Mouse (Mus musculus): ENCODE data around the gene Neurl1a. TPM values are rescaled to one million over a fixed set of nuclear protein-coding genes. Genes with fewer than 3 reads are reported as not detected.

The Neurl1a gene
- polyA plus RNA-seq, 1 experiment from 2014 or later, result 5.5 TPM

DNA sequence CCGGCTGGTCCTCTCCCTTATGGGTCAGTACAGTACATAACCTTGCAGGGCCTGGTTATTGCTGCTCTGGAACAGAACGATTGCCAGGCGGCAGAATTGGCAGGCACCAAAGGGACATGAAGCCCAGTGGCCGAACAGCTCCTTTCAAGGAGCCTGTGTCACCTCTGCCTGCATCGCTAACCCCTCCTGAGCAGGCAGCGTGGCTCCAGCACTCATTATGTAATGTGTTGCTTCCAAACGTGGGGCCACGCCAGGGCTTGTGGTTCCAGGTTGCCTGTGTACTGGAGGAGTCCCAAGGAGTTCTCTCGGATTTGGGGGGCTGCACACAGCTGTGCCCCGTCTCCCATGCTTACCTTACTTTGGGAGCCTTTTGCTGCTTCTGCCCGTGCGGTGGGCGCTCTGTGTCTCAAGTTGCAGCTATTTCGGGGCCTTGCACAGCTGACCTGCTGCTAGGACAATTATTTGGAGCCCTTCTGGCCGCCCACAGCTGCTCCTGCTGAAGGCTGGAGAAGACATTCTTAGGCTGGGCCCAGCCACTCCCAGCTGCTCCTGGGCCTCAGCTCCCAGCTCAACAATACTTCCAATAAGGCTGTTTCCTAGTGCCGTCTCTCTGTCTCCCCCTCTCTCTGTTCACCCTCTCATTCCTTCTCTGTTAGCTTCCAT is 70.4 kb downstream of the Neurl1a start:
- Histone ChIP-seq H3K9me3 (ENCODE audit: low read length) (no peaks in the 10 kb centered on the region), H3K9ac (replicated peaks; ENCODE audit: low read length) (no peak overlapping the region), H3K4me3 (ENCODE audit: low read length) (no peak overlapping the region), H3K27ac (ENCODE audit: low read length) (no peak overlapping the region), H3K4me2 (replicated peaks; ENCODE audit: low read depth, low read length) (no peak overlapping the region), H3K36me3 (ENCODE audit: insufficient read depth, low read length) (no peaks in the 10 kb centered on the region), H3K27me3 (ENCODE audit: insufficient read depth, low read length) (peaks cover 21% of the 10 kb centered on the region), H3K4me1 (ENCODE audit: insufficient read depth, low read length) (peaks cover 28% of the 10 kb centered on the region)
- 0 out of 2 replicates have a peak, but pooled peaks have one; percentile 11 for ATAC-seq (ENCODE audit: low FRiP score, low TSS enrichment)
- 43% methylated on average over 16 of the region's 16 CpGs for WGBS

DNA sequence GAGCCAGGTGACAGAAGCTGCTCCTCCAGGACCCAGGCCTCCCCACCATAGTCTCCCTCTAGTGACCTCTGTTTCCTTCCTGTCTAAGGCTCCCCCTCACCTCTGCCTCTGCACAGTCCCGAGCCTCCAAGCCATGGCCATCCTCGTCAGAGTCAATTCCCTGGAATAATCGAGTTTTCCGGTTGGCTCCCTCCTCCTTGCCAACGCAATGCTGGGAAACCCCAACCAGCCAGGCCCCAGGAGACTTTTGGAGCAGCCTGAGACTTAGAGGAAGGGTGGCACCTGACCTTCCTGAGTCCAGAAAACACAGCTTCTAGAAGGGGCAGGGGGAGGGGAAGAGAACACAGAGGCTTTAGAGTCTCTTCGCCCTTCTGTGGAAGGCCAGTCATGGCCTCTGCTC is 72.3 kb downstream of the Neurl1a start:
- H3K4me2 ChIP-seq (replicated peaks; ENCODE audit: low read depth, low read length), result no peak overlapping the region
- H3K4me1 ChIP-seq (ENCODE audit: insufficient read depth, low read length), result peaks cover 28% of the 10 kb centered on the region
- H3K27me3 ChIP-seq (ENCODE audit: insufficient read depth, low read length), result peaks cover 25% of the 10 kb centered on the region
- no peaks in the 10 kb centered on the region for H3K36me3 ChIP-seq (ENCODE audit: insufficient read depth, low read length)
- no peak overlapping the region for H3K27ac ChIP-seq (ENCODE audit: low read length)
- no peak overlapping the region for H3K4me3 ChIP-seq (ENCODE audit: low read length)
- no peak for ATAC-seq (ENCODE audit: low FRiP score, low TSS enrichment)
- no peaks in the 10 kb centered on the region for H3K9me3 ChIP-seq (ENCODE audit: low read length)
- WGBS, result 69% methylated on average over 6 of the region's 6 CpGs
- no peak overlapping the region for H3K9ac ChIP-seq (replicated peaks; ENCODE audit: low read length)

DNA sequence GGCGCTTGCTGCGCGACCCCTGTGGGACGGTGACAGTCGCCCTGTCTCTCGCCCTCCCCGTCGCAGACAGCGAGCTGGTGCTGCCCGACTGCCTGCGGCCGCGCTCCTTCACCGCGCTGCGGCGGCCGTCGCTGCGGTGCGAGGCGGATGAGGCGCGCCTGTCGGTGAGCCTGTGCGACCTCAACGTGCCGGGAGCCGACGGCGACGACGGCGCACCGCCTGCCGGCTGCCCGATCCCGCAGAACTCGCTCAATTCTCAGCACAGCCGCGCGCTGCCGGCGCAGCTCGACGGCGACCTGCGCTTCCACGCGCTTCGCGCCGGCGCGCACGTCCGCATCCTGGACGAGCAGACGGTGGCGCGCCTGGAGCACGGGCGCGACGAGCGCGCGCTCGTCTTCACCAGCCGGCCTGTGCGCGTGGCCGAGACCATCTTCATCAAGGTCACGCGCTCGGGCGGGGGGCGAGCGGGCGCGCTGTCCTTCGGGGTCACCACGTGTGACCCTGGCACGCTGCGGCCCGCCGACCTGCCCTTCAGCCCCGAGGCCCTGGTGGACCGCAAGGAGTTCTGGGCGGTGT is 74.5 kb downstream of the Neurl1a start:
- Histone ChIP-seq H3K9ac (replicated peaks; ENCODE audit: low read length) (no peak overlapping the region; the same call in 1 of the 2 replicates), H3K4me1 (ENCODE audit: insufficient read depth, low read length) (peaks cover 17% of the 10 kb centered on the region), H3K27ac (ENCODE audit: low read length) (no peak overlapping the region), H3K27me3 (ENCODE audit: insufficient read depth, low read length) (peaks cover 25% of the 10 kb centered on the region), H3K9me3 (ENCODE audit: low read length) (no peaks in the 10 kb centered on the region), H3K4me2 (replicated peaks; ENCODE audit: low read depth, low read length) (peak overlapping the region; percentile 63), H3K36me3 (ENCODE audit: insufficient read depth, low read length) (no peaks in the 10 kb centered on the region), H3K4me3 (ENCODE audit: low read length) (peak overlapping the region; percentile 45)
- WGBS, result 1% methylated on average over 90 of the region's 90 CpGs
- ATAC-seq (ENCODE audit: low FRiP score, low TSS enrichment), result no peak

DNA sequence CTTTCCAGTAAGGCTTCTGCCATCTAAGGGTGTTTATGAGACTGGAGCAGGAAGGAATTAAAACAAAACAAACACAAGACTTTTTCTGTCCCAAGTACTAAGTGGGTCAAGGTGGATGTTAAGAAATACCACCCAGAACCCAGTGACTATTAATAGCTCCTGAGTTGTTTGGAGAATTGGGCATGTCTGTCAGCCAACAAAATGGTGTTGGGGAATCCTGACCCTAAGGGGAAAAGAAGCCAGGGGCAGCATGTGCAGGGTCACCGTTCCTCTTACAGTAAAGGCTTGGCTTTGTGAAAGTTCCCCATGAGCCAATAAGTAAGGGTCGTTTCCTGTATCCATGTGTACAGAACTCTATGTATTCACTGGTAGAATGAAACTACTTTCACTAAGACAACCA is 76.4 kb downstream of the Neurl1a start:
- Histone ChIP-seq H3K4me3 (ENCODE audit: low read length) (no peak overlapping the region), H3K27me3 (ENCODE audit: insufficient read depth, low read length) (peaks cover 25% of the 10 kb centered on the region), H3K9ac (replicated peaks; ENCODE audit: low read length) (no peak overlapping the region), H3K27ac (ENCODE audit: low read length) (no peak overlapping the region), H3K4me1 (ENCODE audit: insufficient read depth, low read length) (peaks cover 9% of the 10 kb centered on the region), H3K36me3 (ENCODE audit: insufficient read depth, low read length) (no peaks in the 10 kb centered on the region), H3K9me3 (ENCODE audit: low read length) (no peaks in the 10 kb centered on the region), H3K4me2 (replicated peaks; ENCODE audit: low read depth, low read length) (no peak overlapping the region)
- ATAC-seq (ENCODE audit: low FRiP score, low TSS enrichment), result no peak
- WGBS, result 72% methylated on average over 2 of the region's 2 CpGs

DNA sequence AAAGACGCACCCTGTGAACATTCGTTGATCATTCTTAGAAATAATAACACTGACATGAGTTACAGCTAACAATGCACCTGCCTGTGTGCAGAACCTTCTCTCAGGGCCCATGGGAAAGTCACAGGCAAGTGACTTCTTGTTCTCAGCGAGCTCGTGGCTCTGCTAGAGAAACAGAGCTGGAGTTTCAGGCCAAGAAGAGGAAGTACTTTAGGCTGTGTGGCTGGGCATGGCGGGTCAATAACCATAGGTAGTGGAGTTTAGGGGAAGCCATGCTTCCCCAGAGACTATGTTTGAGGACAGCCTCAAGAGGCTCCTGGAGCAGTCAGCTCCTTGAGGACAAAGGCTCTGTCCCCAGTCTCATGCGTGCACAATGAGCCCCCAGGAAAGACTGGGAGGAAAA is 77.3 kb downstream of the Neurl1a start:
- Histone ChIP-seq H3K9me3 (ENCODE audit: low read length) (no peaks in the 10 kb centered on the region), H3K9ac (replicated peaks; ENCODE audit: low read length) (no peak overlapping the region), H3K4me2 (replicated peaks; ENCODE audit: low read depth, low read length) (no peak overlapping the region), H3K4me3 (ENCODE audit: low read length) (no peak overlapping the region), H3K27ac (ENCODE audit: low read length) (no peak overlapping the region), H3K27me3 (ENCODE audit: insufficient read depth, low read length) (peaks cover 25% of the 10 kb centered on the region), H3K36me3 (ENCODE audit: insufficient read depth, low read length) (no peaks in the 10 kb centered on the region), H3K4me1 (ENCODE audit: insufficient read depth, low read length) (peaks cover 9% of the 10 kb centered on the region)
- no peak for ATAC-seq (ENCODE audit: low FRiP score, low TSS enrichment)
- 37% methylated on average over 6 of the region's 6 CpGs for WGBS

DNA sequence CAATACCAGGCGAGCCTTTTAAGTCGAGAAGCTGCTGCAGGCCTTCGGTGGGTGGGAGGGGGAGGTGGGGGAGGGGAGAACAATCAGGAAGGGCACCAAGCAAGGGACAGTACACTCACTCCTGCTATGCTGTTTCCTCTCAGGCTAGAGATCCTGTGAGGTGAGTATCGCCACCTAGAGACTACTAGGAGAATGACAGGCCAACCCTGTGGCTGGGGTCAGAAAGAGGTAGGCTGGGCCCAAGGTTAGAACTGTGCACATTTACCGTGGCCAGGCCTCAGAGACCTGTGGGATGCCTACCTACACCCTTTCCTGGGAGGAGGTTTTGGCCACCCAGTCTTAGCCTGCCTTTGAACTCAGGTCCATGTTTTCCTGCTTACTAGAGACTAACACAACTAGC is 81.0 kb downstream of the Neurl1a start:
- Histone ChIP-seq H3K4me1 (ENCODE audit: insufficient read depth, low read length) (peaks cover 4% of the 10 kb centered on the region; the same call in 1 of the 2 replicates), H3K4me3 (ENCODE audit: low read length) (no peak overlapping the region), H3K4me2 (replicated peaks; ENCODE audit: low read depth, low read length) (no peak overlapping the region), H3K9ac (replicated peaks; ENCODE audit: low read length) (no peak overlapping the region), H3K9me3 (ENCODE audit: low read length) (no peaks in the 10 kb centered on the region), H3K27ac (ENCODE audit: low read length) (no peak overlapping the region), H3K36me3 (ENCODE audit: insufficient read depth, low read length) (no peaks in the 10 kb centered on the region), H3K27me3 (ENCODE audit: insufficient read depth, low read length) (no peaks in the 10 kb centered on the region)
- WGBS, result 17% methylated on average over 5 of the region's 5 CpGs
- peak; percentile 36; the same call in 1 of the 2 replicates for ATAC-seq (ENCODE audit: low FRiP score, low TSS enrichment)

DNA sequence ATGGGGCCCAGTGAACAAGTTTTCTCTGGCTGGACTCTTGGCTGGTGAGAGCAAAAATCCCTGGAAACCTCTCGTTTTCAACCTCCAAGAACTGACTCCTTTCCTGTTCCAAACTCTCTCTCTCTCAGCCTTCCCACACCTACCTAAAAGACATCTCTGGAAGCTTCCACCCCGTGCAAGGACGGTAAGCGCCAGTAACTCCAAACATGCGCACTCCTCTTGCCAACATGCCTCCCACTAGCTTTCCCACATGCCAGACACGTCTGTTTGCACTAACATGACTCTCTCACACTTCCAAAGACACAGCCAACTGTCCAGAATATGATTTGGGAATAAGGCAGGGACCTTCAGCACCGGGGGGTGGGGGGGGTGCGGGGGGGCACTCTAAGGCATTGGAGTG is 82.6 kb downstream of the Neurl1a start:
- Histone ChIP-seq H3K4me1 (ENCODE audit: insufficient read depth, low read length) (peaks cover 4% of the 10 kb centered on the region; the same call in 1 of the 2 replicates), H3K27me3 (ENCODE audit: insufficient read depth, low read length) (no peaks in the 10 kb centered on the region), H3K9ac (replicated peaks; ENCODE audit: low read length) (no peak overlapping the region), H3K27ac (ENCODE audit: low read length) (no peak overlapping the region), H3K4me2 (replicated peaks; ENCODE audit: low read depth, low read length) (no peak overlapping the region), H3K9me3 (ENCODE audit: low read length) (no peaks in the 10 kb centered on the region), H3K36me3 (ENCODE audit: insufficient read depth, low read length) (peaks cover 1% of the 10 kb centered on the region; the same call in 1 of the 2 replicates), H3K4me3 (ENCODE audit: low read length) (no peak overlapping the region)
- WGBS, result 84% methylated on average over 8 of the region's 8 CpGs
- no peak for ATAC-seq (ENCODE audit: low FRiP score, low TSS enrichment)

DNA sequence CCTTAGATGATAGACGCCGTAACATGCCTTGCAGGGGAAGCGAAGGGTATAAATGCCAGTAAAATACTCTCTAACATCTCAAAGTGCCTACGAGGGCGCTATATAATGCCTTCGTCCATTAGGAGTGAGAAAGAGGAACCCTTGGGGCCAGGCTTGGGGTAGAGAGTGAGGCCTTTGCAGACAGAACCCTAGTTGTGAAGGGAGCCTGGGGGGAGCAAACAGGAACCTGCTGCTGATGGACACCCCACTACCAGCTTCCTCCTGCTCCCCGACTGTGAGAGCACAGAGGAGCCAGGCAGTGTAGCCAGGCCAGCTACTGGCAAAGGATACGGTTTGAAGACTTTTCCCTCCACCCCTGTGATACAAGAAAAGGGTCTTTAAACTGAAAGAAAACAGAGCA is 85.0 kb downstream of the Neurl1a start:
- 90% methylated on average over 8 of the region's 8 CpGs for WGBS
- peaks cover 4% of the 10 kb centered on the region; the same call in 1 of the 2 replicates for H3K4me1 ChIP-seq (ENCODE audit: insufficient read depth, low read length)
- H3K4me2 ChIP-seq (replicated peaks; ENCODE audit: low read depth, low read length), result no peak overlapping the region
- no peak for ATAC-seq (ENCODE audit: low FRiP score, low TSS enrichment)
- H3K4me3 ChIP-seq (ENCODE audit: low read length), result no peak overlapping the region
- H3K27ac ChIP-seq (ENCODE audit: low read length), result no peak overlapping the region
- H3K9ac ChIP-seq (replicated peaks; ENCODE audit: low read length), result no peak overlapping the region
- no peaks in the 10 kb centered on the region for H3K9me3 ChIP-seq (ENCODE audit: low read length)
- no peaks in the 10 kb centered on the region for H3K27me3 ChIP-seq (ENCODE audit: insufficient read depth, low read length)
- peaks cover 25% of the 10 kb centered on the region for H3K36me3 ChIP-seq (ENCODE audit: insufficient read depth, low read length)

DNA sequence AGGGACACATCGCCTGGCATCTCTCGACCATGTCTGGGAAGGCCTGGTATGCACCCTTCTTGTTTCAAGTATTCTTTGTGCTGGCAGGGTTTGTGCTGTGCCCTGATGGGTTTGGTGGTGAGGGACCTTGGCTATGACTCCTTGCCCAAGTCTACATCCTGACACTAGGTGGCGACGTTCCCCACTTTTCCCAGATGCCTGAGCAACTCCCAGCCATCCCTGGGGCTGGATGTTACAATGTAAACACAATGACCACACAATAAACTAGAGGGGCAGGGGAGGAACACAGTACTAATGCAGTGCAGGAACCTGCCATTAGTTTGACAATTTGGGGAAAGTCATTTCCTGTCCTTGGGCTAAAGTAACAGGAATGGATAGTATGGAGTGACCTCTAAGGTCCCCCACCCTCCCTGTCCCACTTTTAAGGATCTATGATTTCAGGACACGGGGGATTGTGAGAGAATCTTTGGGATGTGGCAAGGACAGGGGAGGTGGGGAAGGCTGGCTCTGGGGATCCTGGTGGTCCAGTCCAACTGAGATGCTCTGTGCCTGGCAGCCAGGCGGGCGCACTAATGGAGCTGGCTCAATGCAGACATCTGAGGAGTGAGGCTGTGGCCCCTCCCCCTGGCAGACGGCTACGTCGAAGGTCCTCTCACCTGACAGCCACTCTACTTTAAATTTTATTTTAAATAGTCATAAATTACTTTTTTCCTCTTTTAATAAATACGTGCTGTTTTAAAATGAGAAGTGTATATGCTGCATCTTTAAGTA is 85.9 kb downstream of the Neurl1a start:
- Histone ChIP-seq H3K4me2 (replicated peaks; ENCODE audit: low read depth, low read length) (no peak overlapping the region), H3K27ac (ENCODE audit: low read length) (no peak overlapping the region), H3K4me3 (ENCODE audit: low read length) (no peak overlapping the region), H3K9me3 (ENCODE audit: low read length) (no peaks in the 10 kb centered on the region), H3K9ac (replicated peaks; ENCODE audit: low read length) (no peak overlapping the region), H3K36me3 (ENCODE audit: insufficient read depth, low read length) (peaks cover 32% of the 10 kb centered on the region), H3K4me1 (ENCODE audit: insufficient read depth, low read length) (peaks cover 4% of the 10 kb centered on the region; the same call in 1 of the 2 replicates), H3K27me3 (ENCODE audit: insufficient read depth, low read length) (no peaks in the 10 kb centered on the region)
- WGBS, result 40% methylated on average over 11 of the region's 11 CpGs
- ATAC-seq (ENCODE audit: low FRiP score, low TSS enrichment), result peak; percentile 31; the same call in 1 of the 2 replicates

Data from kidney, embryonic 16.5 days (tissue).